Mouse (Mus musculus) kidney, embryonic 16.5 days (tissue): Measurements from ENCODE around the gene Zbtb24. TPM values are rescaled to one million over a fixed set of nuclear protein-coding genes. Genes with fewer than 3 reads are reported as not detected.

ENCODE experiments used
- polyA plus RNA-seq: library from polyadenylated mRNA; unstranded; fragments of >200 nt; fragmentation: Nextera tagmentation; extraction: Ambion mirVana; gene quantifications from 2 replicates; pipeline ENCODE4 v1.2.1, GENCODE M21; 2015

Zbtb24 gene
- polyA plus RNA-seq, 1 experiment from 2014 or later = 19.7 TPM

Other genes starting within 250 kb of the Zbtb24 start
- gene Fig4, start 147.1 kb upstream of the Zbtb24 start, polyA plus RNA-seq = 16.6 and 17.2 TPM in 2 replicates
- gene Ak9, start 146.4 kb upstream of the Zbtb24 start, polyA plus RNA-seq = 0.04 and 0.06 TPM in 2 replicates
- 34.6 TPM in 2 replicates for gene Mical1, start 25.9 kb downstream of the Zbtb24 start, polyA plus RNA-seq
- gene Smpd2, start 40.0 kb downstream of the Zbtb24 start, polyA plus RNA-seq = 84.1 and 91.2 TPM in 2 replicates
- 2.6 and 3.7 TPM in 2 replicates for gene Ppil6, start 40.1 kb downstream of the Zbtb24 start, polyA plus RNA-seq
- 191 and 208 TPM in 2 replicates for gene Cd164, start 69.0 kb downstream of the Zbtb24 start, polyA plus RNA-seq